Mouse (Mus musculus) midbrain, embryonic 16.5 days (tissue): Measurements from ENCODE around the gene 5830473C10Rik. TPM values are rescaled to one million over a fixed set of nuclear protein-coding genes. Genes with fewer than 3 reads are reported as not detected.

ENCODE experiments used
- ATAC-seq: fragments of 200-750 bp; cut with Nextera tagmentation; 2 replicates; pipeline ENCODE4 v1.8.0; 2017; ENCODE audit warnings: moderate TSS enrichment
- H3K27ac ChIP-seq: fragments of 300-500 bp; sonication (generic); 2 replicates; pipeline ENCODE4 v1.5.1; 2014; ENCODE audit warnings: mild to moderate bottlenecking, low read length, mixed read lengths
- H3K27me3 ChIP-seq: fragments of 300-500 bp; sonication (generic); 2 replicates; pipeline ENCODE4 v1.6.1; 2014; ENCODE audit warnings: low read depth, low read length, mixed read lengths; ENCODE audit not compliant: control insufficient read depth, insufficient read depth
- H3K36me3 ChIP-seq: fragments of 300-500 bp; sonication (generic); 2 replicates; pipeline ENCODE4 v1.6.1; 2014; ENCODE audit warnings: mild to moderate bottlenecking, low read length, moderate library complexity, mixed read lengths; ENCODE audit not compliant: control insufficient read depth, insufficient read depth
- H3K4me1 ChIP-seq: fragments of 300-500 bp; sonication (generic); 2 replicates; pipeline ENCODE4 v1.6.1; 2014; ENCODE audit warnings: mild to moderate bottlenecking, low read length, mixed read lengths; ENCODE audit not compliant: control insufficient read depth, insufficient read depth
- H3K4me2 ChIP-seq: fragments of 300-500 bp; sonication (generic); 2 replicates; pipeline ENCODE4 v1.6.1; 2014; ENCODE audit warnings: mild to moderate bottlenecking, low read length, mixed read lengths
- H3K4me3 ChIP-seq: fragments of 300-500 bp; sonication (generic); 2 replicates; pipeline ENCODE4 v1.5.1; 2014; ENCODE audit warnings: low read depth, mild to moderate bottlenecking, low read length, moderate library complexity, mixed read lengths
- H3K9ac ChIP-seq: fragments of 300-500 bp; sonication (generic); 2 replicates; pipeline ENCODE4 v1.6.1; 2014; ENCODE audit warnings: low read depth, low read length, mixed read lengths
- H3K9me3 ChIP-seq: fragments of 300-500 bp; sonication (generic); replicated peaks from 2 replicates; pipeline ENCODE4 v1.6.1; 2014; ENCODE audit warnings: mild to moderate bottlenecking, low read length, mixed read lengths; ENCODE audit not compliant: control insufficient read depth, poor library complexity, severe bottlenecking
- WGBS: fragments of 180-500 bp; shearing (Covaris S2); extraction: QIAGEN DNeasy Blood & Tissue Kit; methylation state at CpG from one replicate; pipeline ENCODE4 v1.1.7; 2014; 5-methylcytosine and 5-hydroxymethylcytosine counted together
- polyA plus RNA-seq: library from polyadenylated mRNA; unstranded; fragments of >200 nt; fragmentation: Nextera tagmentation; extraction: Ambion mirVana; gene quantifications from 2 replicates; pipeline ENCODE4 v1.2.1, GENCODE M21; 2015

Gene 5830473C10Rik
- polyA plus RNA-seq, 1 experiment from 2014 or later, result not detected

GRCm38 (mm10) chr5:90565205-90565604 is 4.3 kb downstream of the 5830473C10Rik start:
- Histone ChIP-seq H3K9me3 (no peaks in the 10 kb centered on the region), H3K4me1 (no peaks in the 10 kb centered on the region), H3K36me3 (no peaks in the 10 kb centered on the region), H3K27me3 (no peaks in the 10 kb centered on the region), H3K9ac (no peak overlapping the region), H3K4me3 (no peak overlapping the region), H3K4me2 (no peak overlapping the region), H3K27ac (no peak overlapping the region)
- 84% methylated on average over 6 of the region's 6 CpGs for WGBS
- ATAC-seq, result no peak

- no peaks in the 10 kb centered on the region for H3K27me3 ChIP-seq
- 75% methylated on average over 5 of the region's 5 CpGs for WGBS
- ATAC-seq, result no peak
- H3K4me3 ChIP-seq, result no peak overlapping the region
- H3K4me1 ChIP-seq, result no peaks in the 10 kb centered on the region
- H3K9ac ChIP-seq, result no peak overlapping the region
- no peak overlapping the region for H3K27ac ChIP-seq
- no peaks in the 10 kb centered on the region for H3K36me3 ChIP-seq
- no peaks in the 10 kb centered on the region for H3K9me3 ChIP-seq
- H3K4me2 ChIP-seq, result no peak overlapping the region
These were observed 6.9 kb downstream of the 5830473C10Rik start for GRCm38 (mm10) chr5:90567788-90568187.

GRCm38 (mm10) chr5:90568338-90568737 is 7.4 kb downstream of the 5830473C10Rik start:
- ATAC-seq, result no peak
- Histone ChIP-seq H3K27me3 (no peaks in the 10 kb centered on the region), H3K4me3 (no peak overlapping the region), H3K4me2 (no peak overlapping the region), H3K36me3 (no peaks in the 10 kb centered on the region), H3K4me1 (no peaks in the 10 kb centered on the region), H3K27ac (no peak overlapping the region), H3K9me3 (no peaks in the 10 kb centered on the region), H3K9ac (no peak overlapping the region)

- no peaks in the 10 kb centered on the region for H3K36me3 ChIP-seq
- H3K4me2 ChIP-seq, result no peak overlapping the region
- H3K4me1 ChIP-seq, result no peaks in the 10 kb centered on the region
- WGBS, result 42% methylated on average over 3 of the region's 3 CpGs
- H3K27me3 ChIP-seq, result no peaks in the 10 kb centered on the region
- no peak for ATAC-seq
- no peak overlapping the region for H3K9ac ChIP-seq
- H3K27ac ChIP-seq, result no peak overlapping the region
- no peaks in the 10 kb centered on the region for H3K9me3 ChIP-seq
- H3K4me3 ChIP-seq, result no peak overlapping the region
These were observed 10.3 kb downstream of the 5830473C10Rik start for GRCm38 (mm10) chr5:90571216-90571615.

GRCm38 (mm10) chr5:90577751-90578150 is 16.8 kb downstream of the 5830473C10Rik start:
- H3K36me3 ChIP-seq, result no peaks in the 10 kb centered on the region
- H3K9me3 ChIP-seq, result no peaks in the 10 kb centered on the region
- no peaks in the 10 kb centered on the region for H3K4me1 ChIP-seq
- H3K9ac ChIP-seq, result no peak overlapping the region
- no peak overlapping the region for H3K4me2 ChIP-seq
- no peak overlapping the region for H3K4me3 ChIP-seq
- WGBS, result 91% methylated on average over 9 of the region's 9 CpGs
- no peak for ATAC-seq
- no peaks in the 10 kb centered on the region for H3K27me3 ChIP-seq
- H3K27ac ChIP-seq, result no peak overlapping the region

- no peaks in the 10 kb centered on the region for H3K27me3 ChIP-seq
- ATAC-seq, result no peak
- H3K4me3 ChIP-seq, result no peak overlapping the region
- H3K9ac ChIP-seq, result no peak overlapping the region
- H3K27ac ChIP-seq, result no peak overlapping the region
- no peak overlapping the region for H3K4me2 ChIP-seq
- H3K9me3 ChIP-seq, result no peaks in the 10 kb centered on the region
- no peaks in the 10 kb centered on the region for H3K36me3 ChIP-seq
- WGBS, result 93% methylated on average over 9 of the region's 9 CpGs
- H3K4me1 ChIP-seq, result no peaks in the 10 kb centered on the region
These were observed 18.6 kb downstream of the 5830473C10Rik start for GRCm38 (mm10) chr5:90579556-90579955.

GRCm38 (mm10) chr5:90582179-90582578 is 21.3 kb downstream of the 5830473C10Rik start:
- Histone ChIP-seq H3K27me3 (no peaks in the 10 kb centered on the region), H3K9me3 (no peaks in the 10 kb centered on the region), H3K4me1 (no peaks in the 10 kb centered on the region), H3K4me3 (no peak overlapping the region), H3K4me2 (no peak overlapping the region), H3K27ac (no peak overlapping the region), H3K9ac (no peak overlapping the region), H3K36me3 (no peaks in the 10 kb centered on the region)
- no peak for ATAC-seq
- 93% methylated on average over 6 of the region's 6 CpGs for WGBS

- Histone ChIP-seq H3K9ac (no peak overlapping the region), H3K27ac (no peak overlapping the region), H3K4me2 (no peak overlapping the region), H3K36me3 (no peaks in the 10 kb centered on the region), H3K27me3 (no peaks in the 10 kb centered on the region), H3K4me1 (peaks cover 3% of the 10 kb centered on the region; the same call in 1 of the 2 replicates), H3K4me3 (no peak overlapping the region), H3K9me3 (no peaks in the 10 kb centered on the region)
- no peak for ATAC-seq
- 71% methylated on average over 7 of the region's 7 CpGs for WGBS
These were observed 23.9 kb downstream of the 5830473C10Rik start for GRCm38 (mm10) chr5:90584799-90585198.

- Histone ChIP-seq H3K9ac (no peak overlapping the region), H3K27me3 (no peaks in the 10 kb centered on the region), H3K9me3 (no peaks in the 10 kb centered on the region), H3K4me1 (peaks cover 3% of the 10 kb centered on the region; the same call in 1 of the 2 replicates), H3K4me3 (no peak overlapping the region), H3K36me3 (no peaks in the 10 kb centered on the region), H3K27ac (no peak overlapping the region), H3K4me2 (no peak overlapping the region)
- WGBS, result 80% methylated on average over 5 of the region's 5 CpGs
- ATAC-seq, result no peak
These were observed 25.6 kb downstream of the 5830473C10Rik start for GRCm38 (mm10) chr5:90586511-90586910.
